Mouse (Mus musculus) liver, embryonic 13.5 days (tissue): Measurements from ENCODE around the gene Prkab1. TPM values are rescaled to one million over a fixed set of nuclear protein-coding genes. Genes with fewer than 3 reads are reported as not detected.

Experiments
- ATAC-seq: fragments of 200-750 bp; cut with Nextera tagmentation; 2 replicates; pipeline ENCODE4 v1.8.0; 2017; ENCODE audit warnings: low read depth, mild to moderate bottlenecking, moderate number of reproducible peaks, moderate library complexity
- DNase-seq: peaks from one replicate; pipeline ENCODE4 v3.0.0; 2022
- H3K27ac ChIP-seq: fragments of 300-500 bp; sonication (generic); 2 replicates; pipeline ENCODE4 v1.5.1; 2015; ENCODE audit warnings: moderate library complexity, mild to moderate bottlenecking, inconsistent platforms
- H3K27me3 ChIP-seq: fragments of 300-500 bp; sonication (generic); 2 replicates; pipeline ENCODE4 v1.6.1; 2015; ENCODE audit warnings: mild to moderate bottlenecking, inconsistent platforms
- H3K36me3 ChIP-seq: fragments of 300-500 bp; sonication (generic); 2 replicates; pipeline ENCODE4 v1.6.1; 2015; ENCODE audit warnings: mild to moderate bottlenecking, inconsistent platforms
- H3K4me1 ChIP-seq: fragments of 300-500 bp; sonication (generic); replicated peaks from 2 replicates; pipeline ENCODE4 v1.6.1; 2015; ENCODE audit warnings: inconsistent platforms
- H3K4me2 ChIP-seq: fragments of 300-500 bp; sonication (generic); 2 replicates; pipeline ENCODE4 v1.6.1; 2015; ENCODE audit warnings: inconsistent platforms, mild to moderate bottlenecking, moderate library complexity
- H3K4me3 ChIP-seq: fragments of 300-500 bp; sonication (generic); replicated peaks from 2 replicates; pipeline ENCODE4 v1.5.1; 2015; ENCODE audit warnings: mild to moderate bottlenecking, inconsistent platforms
- H3K9ac ChIP-seq: fragments of 300-500 bp; sonication (generic); 2 replicates; pipeline ENCODE4 v1.6.1; 2015; ENCODE audit warnings: mild to moderate bottlenecking, inconsistent platforms
- H3K9me3 ChIP-seq: fragments of 300-500 bp; sonication (generic); replicated peaks from 2 replicates; pipeline ENCODE4 v1.6.1; 2016; ENCODE audit warnings: inconsistent platforms
- WGBS: fragments of 180-500 bp; shearing (Covaris S2); methylation state at CpG from one replicate; pipeline ENCODE4 v1.1.7; 2015; ENCODE audit not compliant: insufficient replicate concordance; 5-methylcytosine and 5-hydroxymethylcytosine counted together
- polyA plus RNA-seq: library from polyadenylated mRNA; unstranded; fragments of >200 nt; fragmentation: Nextera tagmentation; extraction: Ambion mirVana; gene quantifications from 2 replicates; pipeline ENCODE4 v1.2.1, GENCODE M21; 2015

The Prkab1 gene
- polyA plus RNA-seq, 1 experiment from 2014 or later: 76.1 TPM

DNA sequence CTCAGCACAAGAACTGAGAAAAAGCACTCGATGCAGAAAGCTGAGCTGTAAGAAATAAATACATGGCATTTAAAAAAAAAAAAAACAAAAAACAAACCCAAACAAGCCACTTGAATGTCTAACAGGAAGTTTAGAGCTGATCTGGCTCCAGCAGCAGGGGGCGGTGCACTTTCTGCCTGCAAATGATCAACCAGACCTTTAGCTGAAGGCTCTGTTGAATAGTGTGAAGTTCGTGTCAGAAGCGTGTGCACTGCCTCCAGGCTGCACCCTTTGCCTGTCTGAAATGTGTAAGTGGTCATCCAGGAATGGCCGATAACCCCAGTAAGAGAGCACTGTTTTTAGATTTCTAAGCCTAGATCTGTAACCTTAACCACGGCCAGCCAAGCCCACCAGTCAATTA lies 5.5 kb downstream of the Prkab1 start:
- Histone ChIP-seq H3K9me3 (no peaks in the 10 kb centered on the region), H3K36me3 (peaks cover 91% of the 10 kb centered on the region), H3K27me3 (no peaks in the 10 kb centered on the region), H3K4me3 (peak overlapping the region; percentile 20; the same call in 1 of the 2 replicates), H3K4me2 (peak overlapping the region; percentile 93), H3K27ac (peak overlapping the region; percentile 79), H3K4me1 (peaks cover 72% of the 10 kb centered on the region), H3K9ac (peak overlapping the region; percentile 55)
- DNase-seq: no peak
- ATAC-seq: no peak
- WGBS: 59% methylated on average over 6 of the region's 6 CpGs

- Histone ChIP-seq H3K9ac (no peak overlapping the region), H3K4me1 (peaks cover 76% of the 10 kb centered on the region), H3K27ac (peak overlapping the region; percentile 79; the same call in 1 of the 2 replicates)
These were observed 6.1 kb downstream of the Prkab1 start for GRCm38 (mm10) chr5:116018196-116018595.

GRCm38 (mm10) chr5:116017391-116017790 lies 6.9 kb downstream of the Prkab1 start:
- no peak overlapping the region for H3K9ac ChIP-seq
- peaks cover 100% of the 10 kb centered on the region for H3K36me3 ChIP-seq
- H3K4me2 ChIP-seq: no peak overlapping the region
- no peak overlapping the region for H3K4me3 ChIP-seq
- WGBS: 88% methylated on average over 8 of the region's 8 CpGs
- no peaks in the 10 kb centered on the region for H3K27me3 ChIP-seq
- H3K9me3 ChIP-seq: no peaks in the 10 kb centered on the region
- DNase-seq: no peak
- H3K4me1 ChIP-seq: peaks cover 70% of the 10 kb centered on the region
- H3K27ac ChIP-seq: no peak overlapping the region
- ATAC-seq: no peak

More at GRCm38 (mm10) chr5:116018196-116018595, 6.1 kb downstream of the Prkab1 start:
- H3K9me3 ChIP-seq: no peaks in the 10 kb centered on the region
- no peak overlapping the region for H3K4me2 ChIP-seq
- no peak for ATAC-seq
- WGBS: 87% methylated on average over 9 of the region's 9 CpGs
- no peak for DNase-seq
- H3K4me3 ChIP-seq: no peak overlapping the region
- peaks cover 97% of the 10 kb centered on the region for H3K36me3 ChIP-seq
- H3K27me3 ChIP-seq: no peaks in the 10 kb centered on the region

DNA sequence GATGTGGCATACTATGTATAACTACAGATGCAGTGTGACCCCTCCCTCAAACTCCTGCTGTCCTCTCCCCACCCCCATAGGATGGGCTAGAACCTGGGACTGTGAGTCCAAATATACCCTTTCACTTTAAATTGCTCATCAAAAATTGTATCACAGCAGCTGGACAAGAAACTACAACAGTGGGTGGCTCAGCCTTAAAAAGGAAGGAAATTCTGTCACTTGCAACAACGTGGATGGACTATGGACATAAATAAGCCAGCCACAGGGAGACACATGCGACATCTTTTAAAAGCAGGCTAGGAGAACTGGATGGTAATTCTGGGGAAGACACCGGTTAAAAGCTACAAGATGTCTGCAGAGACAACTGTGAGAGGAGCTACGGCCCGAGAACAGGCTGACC lies 7.8 kb downstream of the Prkab1 start:
- no peak overlapping the region for H3K9ac ChIP-seq
- 86% methylated on average over 5 of the region's 5 CpGs for WGBS
- H3K36me3 ChIP-seq: peaks cover 92% of the 10 kb centered on the region
- ATAC-seq (no peak), DNase-seq (no peak)
- no peaks in the 10 kb centered on the region for H3K9me3 ChIP-seq
- no peak overlapping the region for H3K4me2 ChIP-seq
- H3K4me1 ChIP-seq: peaks cover 65% of the 10 kb centered on the region
- H3K27ac ChIP-seq: no peak overlapping the region; the same call in 1 of the 2 replicates
- H3K27me3 ChIP-seq: no peaks in the 10 kb centered on the region
- no peak overlapping the region for H3K4me3 ChIP-seq

- peaks cover 69% of the 10 kb centered on the region for H3K36me3 ChIP-seq
- ATAC-seq (no peak), DNase-seq (no peak)
- no peak overlapping the region for H3K4me2 ChIP-seq
- 91% methylated on average over 11 of the region's 11 CpGs for WGBS
- H3K27ac ChIP-seq: no peak overlapping the region
- H3K4me3 ChIP-seq: no peak overlapping the region
- no peaks in the 10 kb centered on the region for H3K27me3 ChIP-seq
- peaks cover 55% of the 10 kb centered on the region for H3K4me1 ChIP-seq
- H3K9me3 ChIP-seq: no peaks in the 10 kb centered on the region
- no peak overlapping the region for H3K9ac ChIP-seq
These were observed 10.1 kb downstream of the Prkab1 start for GRCm38 (mm10) chr5:116014237-116014636.

DNA sequence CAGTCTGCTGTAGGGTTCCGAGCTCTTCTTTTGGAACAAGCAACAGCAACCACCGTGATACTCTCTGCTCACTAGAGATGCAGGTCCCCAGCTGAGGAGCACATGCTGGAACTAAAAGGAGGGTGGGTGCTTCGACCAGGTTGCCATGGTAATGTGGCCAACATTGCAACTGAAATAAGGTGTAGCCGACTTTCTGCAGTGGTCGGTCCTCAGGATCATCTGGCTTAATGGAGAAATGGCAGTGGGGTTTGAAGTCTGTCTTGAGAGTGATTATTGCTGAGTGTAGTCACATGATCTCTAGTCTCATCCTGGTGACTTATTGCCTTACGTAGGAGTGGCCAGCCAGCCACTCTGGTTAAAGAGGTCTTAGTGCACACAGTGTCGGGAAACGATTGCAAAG lies 10.5 kb downstream of the Prkab1 start:
- WGBS: 77% methylated on average over 8 of the region's 8 CpGs
- no peak overlapping the region for H3K4me2 ChIP-seq
- ATAC-seq (no peak; the same call in 1 of the 2 replicates), DNase-seq (no peak)
- no peak overlapping the region for H3K4me3 ChIP-seq
- no peaks in the 10 kb centered on the region for H3K9me3 ChIP-seq
- no peak overlapping the region for H3K27ac ChIP-seq
- peaks cover 55% of the 10 kb centered on the region for H3K4me1 ChIP-seq
- no peak overlapping the region for H3K9ac ChIP-seq
- H3K36me3 ChIP-seq: peaks cover 65% of the 10 kb centered on the region
- no peaks in the 10 kb centered on the region for H3K27me3 ChIP-seq

- Histone ChIP-seq H3K4me2 (no peak overlapping the region), H3K4me3 (no peak overlapping the region), H3K4me1 (peaks cover 47% of the 10 kb centered on the region), H3K27ac (peak overlapping the region; percentile 34; the same call in 1 of the 2 replicates), H3K27me3 (no peaks in the 10 kb centered on the region), H3K9me3 (no peaks in the 10 kb centered on the region), H3K36me3 (peaks cover 61% of the 10 kb centered on the region), H3K9ac (no peak overlapping the region)
- ATAC-seq (no peak), DNase-seq (no peak)
- WGBS: 71% methylated on average over 7 of the region's 7 CpGs
These were observed 11.8 kb downstream of the Prkab1 start for GRCm38 (mm10) chr5:116012503-116012902.

DNA sequence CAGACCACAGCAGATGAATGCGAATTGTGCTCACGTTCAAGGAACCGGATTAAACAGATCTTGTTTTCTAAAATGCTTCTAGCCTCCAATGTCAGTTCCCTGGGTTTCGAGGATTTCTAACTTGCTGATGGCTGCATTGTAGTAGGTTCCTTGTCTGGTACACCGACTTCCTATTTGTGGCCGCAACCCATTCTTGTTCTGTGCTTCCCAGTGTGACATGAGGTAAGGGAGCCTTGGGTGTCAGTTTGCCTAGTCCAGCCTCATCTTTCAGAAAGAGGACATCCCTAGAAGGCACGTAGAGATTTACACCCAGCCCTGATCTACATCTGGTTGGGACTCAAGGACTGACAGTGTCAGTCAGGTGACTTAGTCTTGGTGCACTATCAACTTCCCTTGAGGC lies 12.6 kb downstream of the Prkab1 start:
- Histone ChIP-seq H3K4me3 (no peak overlapping the region), H3K9ac (no peak overlapping the region), H3K4me2 (no peak overlapping the region), H3K36me3 (peaks cover 61% of the 10 kb centered on the region), H3K4me1 (peaks cover 53% of the 10 kb centered on the region), H3K27me3 (no peaks in the 10 kb centered on the region), H3K9me3 (no peaks in the 10 kb centered on the region), H3K27ac (no peak overlapping the region)
- ATAC-seq (no peak), DNase-seq (no peak)
- 57% methylated on average over 7 of the region's 7 CpGs for WGBS

DNA sequence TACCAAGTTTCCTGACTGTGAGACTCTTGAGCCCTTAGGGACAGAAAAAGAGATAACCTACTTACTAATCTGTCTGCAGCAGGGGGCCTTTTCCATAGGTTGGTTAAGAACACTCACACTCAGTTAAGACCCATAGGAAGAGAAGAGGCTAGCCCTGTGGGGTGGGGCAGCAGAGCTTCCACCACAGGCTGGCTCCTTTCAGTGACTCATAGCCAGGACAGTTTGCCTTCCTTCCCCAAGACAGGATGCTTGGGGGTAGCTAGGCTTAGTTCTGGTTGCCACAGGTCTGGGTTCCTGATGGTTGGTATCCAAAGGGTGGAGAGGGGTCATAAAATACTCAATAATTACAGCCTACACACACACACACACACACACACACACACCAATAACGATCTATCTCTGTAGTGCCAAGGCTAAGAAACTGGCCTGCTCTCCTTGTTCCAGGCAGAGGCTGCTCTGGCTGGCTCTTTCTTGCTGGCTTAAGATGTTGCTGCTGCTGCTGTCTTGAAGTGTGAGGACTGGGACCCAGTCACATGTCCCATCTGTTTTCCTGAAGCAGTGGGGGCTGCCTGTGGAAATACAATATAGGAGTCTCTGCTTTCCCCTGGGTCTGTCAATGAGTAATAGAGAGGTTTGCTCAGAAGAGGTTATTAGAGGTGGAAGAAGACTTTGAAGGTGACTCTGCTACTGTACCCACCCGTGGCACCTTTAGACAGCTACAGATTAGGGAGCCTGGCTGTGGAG lies 14.3 kb downstream of the Prkab1 start:
- H3K9ac ChIP-seq: no peak overlapping the region
- peak overlapping the region; percentile 25; the same call in 1 of the 2 replicates for H3K27ac ChIP-seq
- H3K36me3 ChIP-seq: peaks cover 59% of the 10 kb centered on the region
- DNase-seq (no peak), ATAC-seq (peak; percentile 40; the same call in 1 of the 2 replicates)
- no peak overlapping the region for H3K4me2 ChIP-seq
- H3K4me1 ChIP-seq: peaks cover 48% of the 10 kb centered on the region
- no peaks in the 10 kb centered on the region for H3K9me3 ChIP-seq
- no peaks in the 10 kb centered on the region for H3K27me3 ChIP-seq
- H3K4me3 ChIP-seq: no peak overlapping the region
- 67% methylated on average over 2 of the region's 2 CpGs for WGBS

DNA sequence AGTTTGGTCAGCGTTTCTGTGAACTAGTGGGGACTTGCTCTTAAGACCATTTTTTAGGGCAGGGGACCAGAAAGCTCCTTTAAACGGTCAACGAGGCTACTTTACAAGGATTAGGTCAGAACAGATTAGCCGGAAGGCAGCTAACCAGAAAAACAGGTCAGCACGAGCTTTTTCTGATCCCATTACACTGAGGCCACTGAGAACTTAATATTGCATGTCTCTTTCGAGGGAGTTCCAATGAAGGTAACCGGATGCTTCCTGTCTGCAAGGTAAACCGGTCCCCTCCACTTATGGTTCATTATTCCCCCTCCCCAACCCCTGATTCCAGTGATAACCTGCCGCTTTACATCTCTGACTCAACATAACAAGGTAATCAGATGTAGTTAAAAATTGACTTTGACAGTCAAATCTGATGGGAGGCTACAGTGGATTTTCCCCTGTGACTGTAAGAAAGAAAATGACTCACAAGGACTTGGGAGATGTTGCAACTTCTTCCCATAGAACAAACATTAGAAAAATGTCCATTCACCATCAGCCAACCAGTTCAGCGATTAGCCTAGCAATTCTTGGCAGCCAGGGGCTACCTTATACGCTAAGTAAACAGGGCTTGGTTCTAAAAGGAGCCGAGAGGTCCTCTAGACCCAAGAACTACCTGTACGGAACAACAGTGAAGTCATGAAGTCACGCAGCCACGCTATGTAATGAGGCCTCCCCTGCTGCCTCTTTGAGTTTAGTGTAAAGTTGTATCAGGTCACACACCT lies 15.0 kb downstream of the Prkab1 start:
- Histone ChIP-seq H3K9ac (no peak overlapping the region), H3K27ac (no peak overlapping the region), H3K4me2 (no peak overlapping the region), H3K9me3 (no peaks in the 10 kb centered on the region), H3K27me3 (no peaks in the 10 kb centered on the region), H3K4me1 (peaks cover 45% of the 10 kb centered on the region), H3K36me3 (peaks cover 59% of the 10 kb centered on the region), H3K4me3 (no peak overlapping the region)
- ATAC-seq (no peak), DNase-seq (no peak)
- WGBS: 80% methylated on average over 15 of the region's 15 CpGs

- no peaks in the 10 kb centered on the region for H3K27me3 ChIP-seq
- no peaks in the 10 kb centered on the region for H3K9me3 ChIP-seq
- 0 out of 2 replicates have a peak overlapping the region, but pooled peaks have one; percentile 13 for H3K9ac ChIP-seq
- DNase-seq (no peak), ATAC-seq (no peak)
- H3K27ac ChIP-seq: no peak overlapping the region
- peaks cover 59% of the 10 kb centered on the region for H3K36me3 ChIP-seq
- H3K4me3 ChIP-seq: no peak overlapping the region
- H3K4me1 ChIP-seq: peaks cover 35% of the 10 kb centered on the region
- 66% methylated on average over 13 of the region's 13 CpGs for WGBS
- no peak overlapping the region for H3K4me2 ChIP-seq
These were observed 16.6 kb downstream of the Prkab1 start for GRCm38 (mm10) chr5:116007723-116008122.
